Mouse (Mus musculus) MN1 (cell line): ENCODE measurements around the gene Mt3.

Experiments used
- DNase-seq: peaks from one replicate; pipeline ENCODE4 v3.0.0-alpha.2; 2016; ENCODE audit warnings: low spot score

Mt3 gene

DNA sequence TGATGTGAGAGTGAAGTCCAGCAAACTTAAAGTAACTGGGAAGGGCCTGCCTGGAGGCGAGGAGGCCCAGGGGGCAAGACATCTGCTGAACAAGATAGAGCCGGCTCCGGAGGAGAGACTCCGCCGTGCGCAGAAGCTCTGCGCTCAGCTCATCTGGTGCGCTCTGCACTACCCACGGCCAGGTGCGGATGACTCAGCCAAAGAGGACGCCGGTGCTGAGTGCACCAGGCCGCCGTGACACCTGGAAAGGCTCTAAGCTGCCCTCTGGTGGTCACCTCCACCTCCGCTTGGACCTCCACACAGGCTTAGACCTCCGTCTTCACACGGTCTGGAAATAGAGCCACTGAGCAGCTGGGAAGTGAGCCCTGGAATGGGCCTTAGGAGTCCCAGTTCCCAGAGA lies 34.1 kb downstream of the Mt3 start:
- DNase-seq = peak; percentile 86

- peak; percentile 68 for DNase-seq
Observed at GRCm38 (mm10) chr8:94187290-94188002, 35.0 kb downstream of the Mt3 start.

DNA sequence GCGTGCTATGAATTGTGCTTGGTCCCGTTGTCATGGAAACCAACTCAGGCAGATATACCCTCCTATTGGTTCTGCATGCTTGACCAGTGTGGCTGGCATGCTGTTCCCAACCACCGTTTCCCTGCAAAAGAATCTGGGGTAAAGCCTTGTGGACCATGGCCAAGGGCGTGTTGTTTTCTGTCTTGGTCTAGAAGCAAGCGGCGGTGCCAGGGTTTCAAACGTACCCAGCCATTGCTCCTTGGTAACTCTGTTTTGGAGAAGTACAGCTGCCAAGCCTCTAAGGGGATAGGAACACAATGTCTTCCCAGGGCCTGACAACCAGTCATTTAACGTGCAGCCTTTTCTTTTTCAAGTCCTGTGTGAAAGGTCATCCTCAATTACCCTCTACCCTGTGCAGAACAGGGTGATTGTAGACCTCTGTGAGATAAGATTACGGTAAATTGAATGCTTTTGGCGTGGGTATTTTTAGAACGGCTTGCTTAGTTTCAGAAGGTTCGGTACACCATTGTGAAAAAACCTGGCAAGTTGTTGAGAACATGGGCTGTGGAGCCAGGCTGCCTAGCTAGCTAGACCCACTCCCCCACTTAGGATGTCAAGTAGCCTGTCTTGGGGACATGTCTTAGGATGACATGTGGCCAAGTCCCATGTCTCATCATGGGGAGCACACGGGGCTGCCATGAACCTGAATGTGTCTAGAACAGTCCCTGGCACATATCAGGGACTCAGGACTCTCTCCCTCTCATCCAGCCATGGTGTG lies 37.0 kb downstream of the Mt3 start:
- DNase-seq = no peak

DNA sequence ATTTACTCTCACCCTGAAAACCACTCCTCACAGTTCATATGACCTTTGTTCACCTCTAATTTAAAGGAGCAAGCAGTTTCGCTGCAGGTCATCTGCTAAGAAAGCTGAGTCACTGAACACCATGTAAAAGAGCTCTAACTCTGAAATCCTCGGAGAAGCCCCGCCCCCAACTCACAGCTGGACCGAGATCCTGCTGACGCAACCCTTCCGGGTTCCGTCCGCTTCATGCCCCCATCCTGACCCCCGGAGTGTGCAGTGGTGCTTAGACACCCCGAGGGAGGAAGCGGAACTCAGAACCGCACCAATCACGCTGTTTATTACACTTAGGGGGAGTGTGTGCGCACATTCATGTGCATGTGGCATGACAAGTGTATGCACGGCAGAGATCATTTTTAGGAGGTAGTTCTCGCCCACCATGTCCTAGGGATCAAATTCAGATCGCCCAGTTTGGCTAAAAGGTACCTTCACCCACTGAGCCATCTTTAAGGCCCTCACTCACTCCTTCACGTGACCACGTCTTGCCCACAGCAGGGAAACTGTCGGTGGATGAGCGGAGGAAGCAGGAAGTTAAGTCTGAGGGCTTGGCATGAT lies 38.8 kb downstream of the Mt3 start:
- no peak for DNase-seq

- peak; percentile 76 for DNase-seq
Observed at GRCm38 (mm10) chr8:94192926-94193325, 40.5 kb downstream of the Mt3 start.

DNA sequence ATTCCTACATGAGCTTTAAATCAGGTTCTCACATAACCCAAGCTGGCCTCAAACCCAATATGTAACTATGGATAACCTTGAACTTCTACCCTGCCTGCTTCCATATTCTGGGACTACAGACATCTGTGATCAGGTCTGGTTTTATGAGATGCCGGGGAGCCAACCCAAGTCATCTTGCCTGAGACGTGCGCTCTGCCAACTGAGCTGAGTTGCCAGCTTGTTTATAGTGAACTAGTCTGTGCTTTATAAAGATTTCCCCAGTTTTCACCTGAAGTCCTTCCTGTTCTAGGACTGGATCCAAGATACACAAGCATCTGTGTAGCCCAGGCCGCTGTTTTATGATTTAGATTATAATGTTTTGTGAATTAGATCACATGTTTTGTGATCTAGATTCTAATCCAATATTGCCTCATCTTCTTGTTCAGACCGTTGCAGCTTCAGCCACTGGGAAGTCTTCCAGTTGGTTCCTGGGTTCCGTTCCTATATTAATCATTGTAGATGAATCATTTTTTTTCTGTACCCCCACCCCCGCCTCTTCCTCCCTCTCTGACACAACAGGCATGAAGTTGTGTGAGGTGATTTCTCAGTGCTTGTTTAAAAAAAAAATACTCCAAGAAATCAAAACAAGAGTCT lies 42.3 kb downstream of the Mt3 start:
- DNase-seq = no peak

DNA sequence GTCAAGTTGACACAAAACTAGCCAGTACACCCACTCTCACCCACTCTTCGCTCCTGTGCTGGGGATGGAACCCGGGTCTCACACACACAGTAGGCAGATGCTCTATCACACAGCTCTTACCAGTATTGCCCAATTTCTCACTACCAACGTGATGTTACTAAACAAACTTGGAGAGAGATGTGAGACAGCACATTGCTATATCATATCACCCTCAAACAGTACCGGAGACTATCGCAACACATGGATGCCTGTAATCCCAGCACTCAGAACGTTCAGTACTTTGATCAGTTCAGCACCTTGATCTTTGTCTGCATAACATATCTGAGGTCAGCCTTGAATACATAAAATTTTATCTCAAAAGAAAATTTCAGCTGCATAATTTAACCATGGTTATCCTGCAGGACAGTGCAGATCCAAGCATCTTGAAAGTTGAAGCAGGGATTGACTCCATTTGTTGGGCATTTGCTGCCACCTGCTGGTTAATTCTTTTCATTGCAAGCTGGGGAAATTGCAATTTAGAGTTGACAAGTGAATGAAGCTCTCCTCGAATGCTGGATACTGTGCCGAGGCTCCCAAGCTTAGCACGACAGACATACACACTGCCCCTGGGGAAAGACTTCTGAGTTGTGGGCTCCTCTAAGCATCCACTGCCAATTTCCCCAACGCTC lies 46.9 kb downstream of the Mt3 start:
- DNase-seq = peak; percentile 89
